Mouse (Mus musculus) gastrocnemius, adult 8-10 months (tissue): Measurements from ENCODE around the gene Gdi1. TPM values are rescaled to one million over a fixed set of nuclear protein-coding genes. Genes with fewer than 3 reads are reported as not detected.

Experiments
- DNase-seq, 2 experiments: peaks; one replicate each; pipeline ENCODE4 v3.0.0; 2022; ENCODE audit warnings: low spot score in 2 of 2
- total RNA-seq, 4 experiments: library from RNA; stranded (reverse); gene quantifications; 2 replicates each; pipeline ENCODE4 v1.2.4; 2022

Gdi1 gene
- 10 to 100 TPM; 26.0 to 45.1 (median 33.4) TPM for total RNA-seq

DNA sequence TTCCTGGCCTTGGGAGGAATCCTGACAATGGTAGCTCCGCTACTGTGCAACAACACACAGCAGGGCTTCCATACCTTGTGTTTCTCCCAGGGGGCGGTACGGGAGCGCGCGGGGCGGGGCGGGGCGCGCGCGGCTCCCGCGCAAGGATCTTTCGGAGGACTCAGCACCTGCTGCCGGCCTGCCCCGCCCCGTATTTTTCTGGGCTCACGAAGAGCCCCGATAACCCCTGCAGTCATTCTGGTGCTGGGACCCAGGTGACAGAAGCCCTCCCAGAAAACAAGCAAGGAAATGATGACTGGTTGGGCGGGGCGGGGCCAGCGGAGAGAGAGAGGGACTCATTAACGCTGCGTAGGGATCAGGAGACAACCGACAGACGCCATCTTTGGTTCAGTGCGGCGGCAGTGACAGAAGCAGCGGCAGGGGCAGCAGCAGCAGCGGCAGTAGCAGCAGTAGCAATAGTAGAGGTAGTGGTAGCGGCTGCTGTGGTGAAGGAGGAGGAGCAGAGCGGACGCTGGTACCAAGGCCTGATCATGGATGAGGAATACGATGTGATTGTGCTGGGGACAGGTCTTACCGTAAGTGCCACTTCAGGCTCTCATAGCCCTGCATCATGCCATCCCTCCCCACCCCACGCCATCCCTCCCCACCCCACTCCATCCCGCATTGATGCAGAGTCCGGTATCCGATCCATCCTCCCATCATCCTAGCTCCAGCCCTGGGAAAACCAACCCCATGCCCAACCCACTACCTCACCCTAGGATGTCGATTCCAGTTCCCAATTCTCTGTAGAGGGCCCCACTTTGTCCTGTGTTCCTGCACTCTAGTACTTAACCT, at the start of gene Gdi1:
Gene Gdi1 (plus strand): TSS at position 132 of the 834 bp plus-strand sequence.
- peak; percentile 45 to 53 for DNase-seq

DNA sequence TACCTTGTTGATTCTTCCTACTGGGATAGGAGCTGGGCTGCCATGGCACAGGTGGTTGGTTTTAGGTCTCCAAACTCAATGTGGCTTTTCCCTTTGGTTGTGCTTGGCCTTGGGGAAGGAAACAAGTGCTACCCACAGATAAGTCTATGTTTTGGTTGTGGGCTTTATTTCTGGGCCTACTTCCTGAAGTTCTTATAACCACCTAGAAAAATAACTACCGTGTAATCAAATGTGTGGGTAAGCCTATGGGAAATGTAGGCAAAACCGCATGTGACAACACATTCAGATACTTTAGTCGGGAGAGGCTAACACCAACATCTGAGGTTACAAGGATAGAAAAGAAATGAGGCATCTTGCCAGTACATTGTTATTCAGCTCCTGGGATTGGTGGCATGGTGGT, 47.1 kb upstream of the Gdi1 start:
- no peak for DNase-seq

DNA sequence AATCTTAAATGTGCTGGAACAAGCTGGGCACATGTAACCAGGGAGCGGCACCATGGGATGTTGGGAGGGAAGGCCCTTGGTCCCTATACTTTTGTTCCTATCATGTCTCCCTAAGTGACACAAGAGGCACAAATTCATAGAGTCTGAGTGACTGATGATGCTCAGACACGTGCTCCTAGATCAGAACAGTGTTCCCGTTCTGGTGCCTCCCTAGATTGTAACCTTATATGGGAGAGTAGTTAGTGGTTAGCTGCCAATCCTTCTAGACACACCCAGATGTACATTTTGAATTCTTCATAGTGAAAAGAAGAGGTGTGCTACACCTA, 35.1 kb upstream of the Gdi1 start:
- no peak for DNase-seq

DNA sequence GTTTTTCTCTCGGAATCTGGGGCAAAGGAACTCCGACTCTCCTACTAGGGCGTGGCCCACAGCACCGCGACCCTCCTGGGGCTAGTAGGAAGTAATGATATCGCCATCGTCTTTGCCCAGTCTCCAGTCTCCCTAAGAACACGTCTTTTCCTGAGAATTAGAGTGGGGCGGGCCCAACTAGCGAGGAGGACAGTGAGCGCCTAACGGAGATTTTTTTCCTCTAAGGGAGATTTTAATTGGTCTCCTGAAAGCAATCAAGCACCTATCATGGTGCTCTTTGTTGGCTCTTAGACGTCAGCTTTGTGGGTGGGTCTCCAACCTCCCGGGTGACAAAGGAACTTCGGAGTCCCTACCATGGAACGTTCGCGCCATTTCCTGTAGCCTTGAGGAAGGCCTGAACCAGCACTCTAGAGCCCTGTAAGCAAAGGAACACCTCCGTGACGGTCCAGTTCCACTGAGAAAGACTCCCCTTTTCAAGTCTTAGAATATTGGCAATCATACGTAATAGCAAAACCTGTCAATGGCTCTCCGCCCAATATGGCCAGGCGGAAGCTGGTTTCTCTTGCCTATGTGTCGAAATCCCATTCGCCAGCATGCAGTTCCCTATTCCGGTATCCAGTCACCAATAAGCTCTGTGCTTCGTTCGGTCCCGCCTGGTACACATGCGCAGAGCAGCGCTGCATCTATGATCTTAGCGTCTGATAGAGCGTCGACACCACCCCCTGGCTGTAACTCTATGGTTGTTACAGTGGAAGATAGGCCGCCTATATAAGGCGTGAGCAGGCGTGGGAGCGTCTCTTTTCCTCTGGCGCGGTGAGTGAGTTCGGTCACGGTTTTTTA, 34.5 kb upstream of the Gdi1 start, which contains the start of gene Rpl10:
Gene Rpl10 (plus strand): TSS at position 751 of the 840 bp plus-strand sequence.
- peak; percentile 86 to 88 for DNase-seq

DNA sequence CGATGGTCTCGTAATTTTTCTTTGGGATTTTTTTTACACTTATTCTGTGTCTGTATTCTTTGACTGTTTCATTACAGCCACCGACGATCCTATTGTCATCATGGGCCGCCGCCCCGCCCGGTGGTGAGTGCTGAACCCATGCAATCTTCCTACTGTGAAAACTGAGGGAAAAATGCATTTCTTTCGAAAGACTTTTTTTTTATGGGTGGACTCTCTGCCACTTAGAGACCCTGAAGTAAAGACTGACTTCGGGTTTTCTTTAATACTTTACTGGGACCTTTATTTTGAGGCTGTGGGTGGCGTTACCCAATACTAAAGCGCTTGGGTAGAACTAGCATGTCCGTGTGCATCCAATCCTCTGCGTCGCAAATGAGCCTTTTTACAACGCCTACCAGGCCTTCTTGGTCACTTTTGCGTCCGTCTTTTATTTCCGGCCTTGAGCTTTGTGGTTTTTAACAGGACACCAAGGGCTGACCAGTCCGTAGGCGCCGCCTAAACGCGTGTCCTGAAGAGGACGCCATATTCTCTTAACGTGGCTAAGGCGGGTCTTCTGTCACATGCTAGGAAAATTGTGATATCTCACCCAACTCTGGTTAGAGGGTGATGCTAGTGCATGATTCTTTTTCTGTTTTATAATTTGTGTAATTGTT, 33.8 kb upstream of the Gdi1 start:
- DNase-seq = peak; percentile 8 to 20

DNA sequence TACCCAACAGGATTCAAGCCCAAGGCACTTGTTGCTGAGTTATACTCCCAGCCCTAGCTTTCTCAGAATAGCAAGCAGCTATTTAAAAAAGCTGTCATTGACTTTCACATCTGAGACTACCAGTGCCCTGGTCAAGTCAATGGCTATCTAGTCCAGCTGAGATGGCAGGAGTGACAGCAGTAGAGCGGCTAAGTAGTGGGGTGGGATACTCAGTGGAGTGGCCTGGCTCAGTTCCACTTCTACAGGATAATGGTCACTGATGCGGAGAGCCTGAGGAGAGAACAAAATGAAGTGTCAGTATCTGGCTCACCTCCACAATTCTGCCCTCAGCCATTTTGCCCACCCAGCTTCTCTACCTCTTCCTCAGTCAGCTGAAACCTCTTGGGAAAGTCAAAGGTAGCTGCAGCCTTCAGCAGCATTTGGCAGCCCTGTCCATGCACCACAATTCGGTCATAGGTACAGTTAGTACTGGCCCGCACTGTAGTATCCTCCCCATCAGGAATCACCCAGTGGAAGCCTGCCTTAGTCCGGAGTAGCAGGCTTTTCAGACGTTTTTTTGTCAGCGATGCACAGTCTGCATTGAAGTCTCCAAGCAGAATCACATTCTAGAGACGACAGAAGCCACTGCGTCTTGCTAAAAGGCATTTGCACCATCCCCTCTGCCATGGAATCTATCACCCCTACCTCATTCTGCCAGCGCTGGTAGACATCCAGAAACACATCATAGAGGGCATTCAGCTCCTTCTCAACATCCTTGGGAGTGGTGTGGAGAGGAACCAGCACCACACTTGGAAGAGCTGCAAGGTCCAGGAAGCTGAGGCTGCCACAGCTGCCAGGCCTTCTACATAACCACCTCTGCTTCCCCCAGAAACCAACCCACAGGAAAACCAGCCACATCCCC, 31.1 kb upstream of the Gdi1 start:
- DNase-seq = no peak

DNA sequence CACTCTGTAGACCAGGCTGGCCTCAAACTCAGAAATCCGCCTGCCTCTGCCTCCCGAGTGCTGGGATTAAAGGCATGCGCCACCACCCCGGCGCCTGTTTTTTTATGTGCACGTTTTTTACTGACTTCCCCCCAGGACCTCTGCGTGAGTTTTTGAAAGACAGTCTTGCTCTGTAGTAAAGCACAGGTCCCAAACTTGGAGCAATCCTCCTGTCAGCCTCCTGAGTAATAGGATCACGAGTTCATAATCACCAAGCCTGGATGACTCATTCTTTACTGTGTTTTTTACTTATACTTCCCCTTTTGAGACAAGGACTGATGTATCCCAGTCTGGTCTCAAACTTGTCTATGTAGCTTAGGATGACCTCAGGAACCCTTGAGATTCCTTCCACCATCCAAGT, 26.9 kb upstream of the Gdi1 start:
- DNase-seq = no peak

DNA sequence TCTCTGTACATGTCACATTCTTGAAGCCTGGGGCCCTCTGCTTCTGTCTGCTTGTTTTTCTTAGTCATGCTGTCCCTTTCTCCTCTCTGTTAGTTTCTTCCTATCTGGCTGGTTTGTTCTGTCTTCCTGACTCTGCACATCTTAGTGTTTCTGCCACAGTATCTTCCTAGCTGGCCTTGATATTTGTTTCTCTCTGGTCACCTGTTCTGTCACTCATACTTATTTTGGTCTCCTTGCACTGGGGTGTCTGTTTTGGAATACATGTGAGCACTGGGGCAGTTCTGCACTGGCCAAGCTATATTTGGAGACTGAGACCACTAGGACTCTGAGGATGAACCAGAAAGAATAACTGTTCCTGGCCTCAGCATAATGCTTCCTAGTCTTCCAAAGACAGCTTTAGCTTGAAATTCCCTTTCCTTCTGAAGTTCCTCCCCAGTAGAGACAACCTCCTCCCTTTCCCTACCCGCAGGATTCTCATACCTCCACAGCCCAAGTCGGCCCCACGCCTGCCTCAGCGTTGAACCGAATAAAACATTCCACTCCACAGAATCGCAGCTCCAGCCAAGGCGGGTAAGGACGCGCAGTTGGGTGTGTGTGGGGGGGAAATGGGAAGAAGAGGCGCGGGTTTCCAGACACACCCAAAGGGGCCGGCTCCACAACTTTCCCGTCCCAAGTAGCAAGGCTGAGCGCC, 23.6 kb upstream of the Gdi1 start:
- peak in 1 of 2 experiments; percentile 68 for DNase-seq

DNA sequence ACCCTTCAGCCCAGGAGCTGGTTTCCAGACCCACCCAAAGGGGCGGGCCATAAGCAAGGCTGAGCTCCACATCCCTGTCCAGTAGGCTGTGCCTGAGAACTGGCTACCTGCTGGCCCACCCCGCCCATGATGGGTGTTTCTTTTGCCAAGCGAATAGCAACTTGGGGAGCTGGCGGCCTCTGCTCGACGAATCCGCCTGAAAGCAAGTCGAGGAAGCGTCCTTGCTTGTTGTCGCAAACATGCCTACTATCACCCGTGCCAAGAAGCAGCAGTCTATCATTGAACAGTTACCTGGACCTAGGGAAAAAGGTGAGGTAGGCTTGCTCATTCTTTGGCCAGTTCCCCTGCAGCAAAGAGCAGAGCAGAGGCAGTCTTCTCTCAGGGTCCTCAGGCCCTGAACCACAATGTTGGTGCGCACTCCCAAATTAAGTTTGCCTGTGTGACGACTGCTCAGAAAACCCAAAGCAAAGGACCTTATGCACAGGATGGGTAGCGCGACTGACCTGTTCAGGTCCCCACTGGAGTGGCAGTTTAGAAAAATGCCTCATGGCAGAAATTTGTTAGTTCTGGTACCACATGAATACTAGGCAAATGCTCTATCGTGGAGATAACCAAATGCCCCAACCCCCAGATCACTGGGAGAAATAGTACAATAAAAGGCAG, 22.9 kb upstream of the Gdi1 start, which contains the start of the genes Taz and Dnase1l1:
Gene Taz (plus strand): TSS at position 181 of the 663 bp plus-strand sequence.
Gene Dnase1l1 (minus strand): TSS at position 606 of the 663 bp plus-strand sequence.
- DNase-seq = peak in 1 of 2 experiments; percentile 82

DNA sequence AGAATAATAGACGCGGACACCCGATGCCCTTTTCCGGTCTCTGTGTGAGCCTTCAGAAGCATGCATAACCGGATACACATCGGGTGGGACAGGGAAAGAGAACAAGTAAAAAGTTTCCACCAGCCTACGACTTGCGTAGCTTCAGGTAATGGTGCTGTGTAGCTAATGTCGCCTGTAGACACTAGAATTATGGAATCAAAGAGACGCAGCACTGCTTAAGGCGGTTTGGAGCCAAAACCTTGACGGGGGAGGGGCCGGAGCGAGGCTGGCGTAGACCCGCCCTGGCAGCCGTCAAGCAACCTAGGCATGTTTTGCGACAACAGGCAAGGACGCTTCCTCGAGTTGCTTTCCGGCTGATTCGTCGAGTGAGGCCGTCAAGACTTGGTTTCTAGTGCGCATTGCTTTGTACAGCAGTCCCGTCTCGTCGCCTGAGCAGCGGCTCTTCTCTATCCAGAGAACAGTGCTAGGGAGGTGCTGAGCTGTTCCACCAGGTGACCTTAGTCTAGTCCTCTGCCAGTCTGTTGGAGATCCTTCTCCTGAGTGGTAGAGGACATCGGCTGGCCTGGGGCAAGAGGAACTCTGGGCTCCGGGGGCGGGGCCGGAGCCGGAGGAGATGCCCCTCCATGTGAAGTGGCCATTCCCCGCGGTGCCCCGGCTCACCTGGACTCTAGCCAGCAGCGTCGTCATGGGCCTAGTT, 22.3 kb upstream of the Gdi1 start:
- DNase-seq = peak; percentile 71 to 78

DNA sequence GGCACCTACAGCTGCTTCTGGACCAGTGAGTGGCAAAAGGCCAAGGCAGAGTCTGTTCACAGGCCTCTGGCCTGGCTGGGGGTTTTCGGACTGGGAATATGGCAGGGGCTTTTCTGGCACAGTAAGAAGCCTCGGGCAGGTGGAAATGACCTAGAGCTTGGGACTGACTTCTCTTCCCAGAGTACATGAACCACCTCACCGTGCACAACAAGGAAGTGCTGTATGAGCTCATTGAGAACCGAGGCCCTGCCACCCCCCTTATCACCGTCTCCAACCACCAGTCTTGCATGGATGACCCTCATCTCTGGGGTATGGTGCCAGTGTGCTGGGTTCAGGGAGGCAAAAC, 21.7 kb upstream of the Gdi1 start:
- DNase-seq = no peak

DNA sequence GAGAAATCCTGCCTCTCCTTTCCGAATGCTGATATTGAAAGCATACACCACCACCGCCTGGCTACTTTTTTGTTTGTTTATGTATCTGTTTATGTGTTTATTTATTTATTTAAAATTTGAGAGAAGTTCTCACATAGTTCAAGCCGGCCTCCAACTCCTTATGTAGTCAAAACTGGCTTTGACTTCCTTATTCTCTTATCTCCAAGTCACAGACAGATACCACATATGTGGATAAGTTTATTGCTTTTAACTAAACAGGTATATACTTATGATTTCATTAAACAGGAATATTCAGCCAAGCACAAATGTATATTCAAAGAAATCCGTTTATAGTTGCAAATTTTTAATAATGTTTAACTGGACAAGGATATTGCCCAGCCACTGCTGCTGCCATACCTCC, 11.4 kb upstream of the Gdi1 start:
- no peak for DNase-seq

DNA sequence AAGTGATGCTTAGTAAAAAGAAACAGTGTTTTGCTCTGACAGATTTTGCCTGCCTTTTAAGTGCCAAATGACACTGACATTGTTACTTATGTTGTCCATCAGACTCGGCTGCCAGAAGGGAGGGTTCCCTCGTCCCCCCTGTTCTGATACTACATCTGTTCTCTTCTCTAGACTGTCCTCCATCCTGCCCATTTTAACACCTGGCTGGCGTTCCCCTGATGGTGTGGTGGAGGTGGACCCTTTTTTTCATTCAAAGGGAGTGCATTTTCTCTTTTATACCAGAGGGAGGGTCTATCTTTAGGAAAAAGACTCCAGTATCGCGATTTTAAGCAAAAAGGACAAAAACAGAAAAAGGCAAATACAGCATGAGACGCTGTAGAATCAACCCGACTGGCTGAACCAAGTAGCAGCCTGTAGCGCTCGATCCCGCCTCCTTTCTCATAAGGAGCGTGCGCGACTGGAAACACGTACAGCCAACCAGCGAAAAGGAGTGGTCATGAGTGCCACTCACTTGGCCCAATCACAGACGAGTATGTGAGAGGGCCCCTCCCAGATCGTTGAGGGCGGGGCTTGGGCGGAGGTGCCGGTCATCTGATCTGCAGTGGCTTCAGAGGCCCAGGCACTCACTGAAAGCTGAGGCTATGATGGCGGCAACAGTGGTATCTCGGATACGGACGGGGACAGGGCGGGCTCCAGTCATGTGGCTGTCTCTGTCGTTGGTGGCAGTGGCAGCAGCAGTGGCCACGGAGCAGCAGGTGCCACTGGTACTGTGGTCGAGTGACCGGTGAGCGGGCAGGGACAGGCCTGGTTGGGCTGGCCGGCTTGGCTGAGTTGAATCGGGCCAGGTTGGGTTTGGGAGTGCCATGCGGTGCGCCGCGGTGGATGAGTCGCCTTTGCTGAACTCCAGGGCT, 8.0 kb upstream of the Gdi1 start, which contains the start of gene Atp6ap1:
Gene Atp6ap1 (plus strand): TSS at position 560 of the 911 bp plus-strand sequence.
- peak; percentile 89 to 92 for DNase-seq

DNA sequence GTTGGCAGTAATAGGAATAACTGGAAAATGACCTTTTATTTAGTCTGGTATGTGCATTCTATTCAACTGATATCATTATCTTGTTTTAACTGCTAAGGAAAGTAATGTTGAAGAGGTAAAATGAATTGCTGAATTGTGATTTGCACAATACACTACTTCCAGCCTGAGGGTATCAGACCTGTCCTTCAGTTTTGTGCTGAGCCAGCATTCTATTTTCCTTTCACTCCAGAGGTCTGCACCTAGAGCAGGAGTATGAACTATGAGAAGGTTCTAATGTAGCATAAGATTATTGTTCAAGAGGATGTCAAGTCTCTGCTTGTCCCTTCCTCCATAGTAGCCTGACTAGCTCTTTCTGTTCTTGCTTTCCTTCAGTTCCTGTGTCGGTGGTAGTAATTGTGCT, 6.5 kb upstream of the Gdi1 start:
- no peak for DNase-seq

DNA sequence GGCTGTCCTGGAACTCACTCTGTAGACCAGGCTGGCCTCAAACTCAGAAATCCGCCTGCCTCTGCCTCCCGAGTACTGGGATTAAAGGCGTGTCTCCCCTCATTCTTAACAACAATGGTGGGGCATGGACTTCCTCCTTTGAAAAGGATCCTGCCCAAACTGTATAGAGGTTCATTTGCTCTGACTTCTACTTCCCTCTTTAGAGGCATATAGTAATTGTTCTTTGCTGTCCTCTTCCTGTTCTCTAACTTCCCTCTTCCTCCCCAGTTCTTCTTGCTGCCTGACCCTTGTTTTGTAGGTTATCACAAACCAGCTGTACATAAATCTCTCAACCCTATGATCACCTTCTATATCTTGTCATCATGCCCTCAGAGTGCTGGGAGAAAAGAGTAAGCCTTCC, 5.1 kb upstream of the Gdi1 start:
- DNase-seq = no peak

DNA sequence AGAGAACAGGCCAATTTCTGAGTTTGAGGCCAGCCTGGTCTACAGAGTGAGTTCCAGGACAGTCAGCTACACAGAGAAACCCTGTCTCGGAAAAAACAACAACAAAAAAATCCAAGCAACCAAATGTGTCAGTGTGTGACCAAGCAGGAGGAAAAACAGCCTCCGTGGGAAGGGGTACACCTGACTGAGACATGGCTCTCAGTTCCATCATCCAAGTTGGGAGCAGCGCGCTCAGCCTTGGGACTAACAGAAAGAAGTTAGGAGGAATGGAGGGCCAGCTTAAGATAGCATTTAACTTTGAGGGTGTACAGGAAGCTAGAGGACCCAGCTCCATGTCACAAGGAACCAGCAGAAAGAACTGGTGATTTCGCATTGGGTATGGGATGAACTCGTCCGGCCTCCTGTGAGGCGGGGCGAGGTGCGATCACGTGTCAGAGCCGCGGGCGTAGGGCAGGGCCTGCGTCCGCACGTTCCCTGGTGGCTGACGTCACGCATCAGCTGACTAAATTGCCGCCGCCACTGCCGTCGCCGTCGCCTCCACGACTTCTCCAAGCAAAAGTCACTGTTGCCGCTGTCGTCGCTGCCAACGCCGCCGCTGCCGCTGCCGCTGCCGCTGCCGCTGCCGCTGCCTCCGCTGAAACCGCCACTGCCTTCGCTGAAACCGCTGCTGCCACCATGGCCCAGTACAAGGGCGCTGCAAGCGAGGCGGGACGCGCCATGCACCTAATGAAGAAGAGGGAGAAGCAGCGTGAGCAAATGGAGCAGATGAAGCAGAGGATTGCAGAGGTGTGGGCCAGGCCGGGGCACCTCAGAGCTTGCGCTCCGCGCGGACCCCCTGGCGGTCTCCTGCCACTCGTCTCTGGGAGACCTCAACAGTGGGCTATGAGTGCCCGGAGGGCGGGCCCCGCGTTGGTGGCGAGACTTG, 8.0 kb downstream of the Gdi1 start, which contains the start of gene Fam50a:
Gene Fam50a (plus strand): TSS at position 494 of the 925 bp plus-strand sequence.
- DNase-seq = peak; percentile 78 to 82

DNA sequence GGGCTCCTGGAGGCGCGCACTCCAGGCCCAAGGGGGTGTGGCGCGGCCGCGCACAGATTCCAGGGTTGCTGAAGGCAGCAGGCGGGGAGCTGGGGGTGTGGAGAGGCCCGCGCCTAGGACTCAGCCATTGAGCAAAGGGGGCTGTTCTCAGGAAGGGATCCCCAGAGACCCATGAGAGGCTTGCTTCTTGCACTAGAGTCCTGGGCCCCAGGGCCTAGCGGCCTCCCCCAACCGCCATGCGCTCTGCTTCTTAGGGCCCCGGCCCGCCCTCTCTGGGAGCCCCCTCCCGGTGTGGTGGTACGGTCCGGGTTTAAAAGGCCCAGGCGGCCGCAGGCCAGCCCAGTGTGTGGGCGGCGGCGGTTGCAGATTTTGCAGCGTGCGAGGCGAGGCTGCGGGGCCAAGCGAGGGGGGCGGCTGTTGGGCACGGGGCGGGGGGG, 23.9 kb downstream of the Gdi1 start, which contains the start of gene Plxna3:
Gene Plxna3 (plus strand): TSS at position 342 of the 437 bp plus-strand sequence.
- peak; percentile 37 for DNase-seq
